Mouse (Mus musculus): ENCODE measurements around the gene Arid2.

GRCm38 (mm10) chr15:96351432-96351831 is 64.1 kb downstream of the Arid2 start:
- TF ChIP-seq CTCF (IDR thresholded peaks at IDR 0.05; ENCODE audit: extremely low read depth, insufficient read depth, insufficient read length, insufficient replicate concordance), result no peak
- TF ChIP-seq POLR2A (IDR thresholded peaks at IDR 0.05; ENCODE audit: low read depth, low read length), result no peak
